Mouse (Mus musculus): ENCODE data around the gene Myo6. TPM values are rescaled to one million over a fixed set of nuclear protein-coding genes. Genes with fewer than 3 reads are reported as not detected.

Myo6 gene
- polyA plus RNA-seq, 1 experiment from 2014 or later = 15.2 TPM

- Histone ChIP-seq H3K27ac (replicated peaks in 1 of 2; ENCODE audit: control insufficient read depth in 1 of 2, insufficient read depth in 1 of 2, low read depth in 2 of 2, low read length in 2 of 2) (no peak overlapping the region), H3K27me3 (ENCODE audit: control insufficient read depth, insufficient read depth, low read length) (no peaks in the 10 kb centered on the region), H3K36me3 (ENCODE audit: control insufficient read depth, insufficient read depth, low read length) (no peaks in the 10 kb centered on the region), H3K9ac (ENCODE audit: low read length) (no peak overlapping the region), H3K4me1 (ENCODE audit: control insufficient read depth in 2 of 2, insufficient read depth in 2 of 2, low read length in 2 of 2) (peaks cover 7 to 11% of the 10 kb centered on the region in 2 experiments), H3K9me3 (ENCODE audit: control insufficient read depth, low read length) (no peaks in the 10 kb centered on the region), H3K4me2 (ENCODE audit: low read length) (no peak overlapping the region), H3K4me3 (ENCODE audit: control insufficient read depth in 1 of 2, insufficient read depth in 1 of 2, low read depth in 1 of 2, low read length in 2 of 2) (no peak overlapping the region)
- WGBS = 51% methylated on average over 1 of the region's 1 CpGs
- ATAC-seq (ENCODE audit: insufficient number of reproducible peaks, insufficient read depth, low FRiP score, low read depth) = no peak
Observed at GRCm38 (mm10) chr9:80181692-80182091, 16.9 kb downstream of the Myo6 start.

GRCm38 (mm10) chr9:80184138-80184537, 19.3 kb downstream of the Myo6 start:
- no peak overlapping the region for H3K9ac ChIP-seq (ENCODE audit: low read length)
- H3K36me3 ChIP-seq (ENCODE audit: control insufficient read depth, insufficient read depth, low read length) = no peaks in the 10 kb centered on the region
- H3K27me3 ChIP-seq (ENCODE audit: control insufficient read depth, insufficient read depth, low read length) = no peaks in the 10 kb centered on the region
- H3K27ac ChIP-seq (replicated peaks in 1 of 2; ENCODE audit: control insufficient read depth in 1 of 2, insufficient read depth in 1 of 2, low read depth in 2 of 2, low read length in 2 of 2) = no peak overlapping the region
- no peak for ATAC-seq (ENCODE audit: insufficient number of reproducible peaks, insufficient read depth, low FRiP score, low read depth)
- peaks cover 0 to 4% of the 10 kb centered on the region in 2 experiments; a peak in 1 of 4 replicates for H3K4me1 ChIP-seq (ENCODE audit: control insufficient read depth in 2 of 2, insufficient read depth in 2 of 2, low read length in 2 of 2)
- no peak overlapping the region for H3K4me2 ChIP-seq (ENCODE audit: low read length)
- H3K4me3 ChIP-seq (ENCODE audit: control insufficient read depth in 1 of 2, insufficient read depth in 1 of 2, low read depth in 1 of 2, low read length in 2 of 2) = no peak overlapping the region
- 88% methylated on average over 5 of the region's 5 CpGs for WGBS
- H3K9me3 ChIP-seq (ENCODE audit: control insufficient read depth, low read length) = no peaks in the 10 kb centered on the region

- peaks cover 0 to 4% of the 10 kb centered on the region in 2 experiments; a peak in 1 of 4 replicates for H3K4me1 ChIP-seq (ENCODE audit: control insufficient read depth in 2 of 2, insufficient read depth in 2 of 2, low read length in 2 of 2)
- no peaks in the 10 kb centered on the region for H3K36me3 ChIP-seq (ENCODE audit: control insufficient read depth, insufficient read depth, low read length)
- H3K9ac ChIP-seq (ENCODE audit: low read length) = no peak overlapping the region
- no peak for ATAC-seq (ENCODE audit: insufficient number of reproducible peaks, insufficient read depth, low FRiP score, low read depth)
- H3K4me3 ChIP-seq (ENCODE audit: control insufficient read depth in 1 of 2, insufficient read depth in 1 of 2, low read depth in 1 of 2, low read length in 2 of 2) = no peak overlapping the region
- H3K9me3 ChIP-seq (ENCODE audit: control insufficient read depth, low read length) = no peaks in the 10 kb centered on the region
- whole genome bisulfite sequencing = 45% methylated on average over 3 of the region's 3 CpGs
- no peak overlapping the region for H3K4me2 ChIP-seq (ENCODE audit: low read length)
- H3K27ac ChIP-seq (replicated peaks in 1 of 2; ENCODE audit: control insufficient read depth in 1 of 2, insufficient read depth in 1 of 2, low read depth in 2 of 2, low read length in 2 of 2) = no peak overlapping the region
- no peaks in the 10 kb centered on the region for H3K27me3 ChIP-seq (ENCODE audit: control insufficient read depth, insufficient read depth, low read length)
Observed at GRCm38 (mm10) chr9:80185737-80186136, 20.9 kb downstream of the Myo6 start.

- Histone ChIP-seq H3K4me2 (ENCODE audit: low read length) (no peak overlapping the region), H3K4me3 (ENCODE audit: control insufficient read depth in 1 of 2, insufficient read depth in 1 of 2, low read depth in 1 of 2, low read length in 2 of 2) (no peak overlapping the region), H3K4me1 (ENCODE audit: control insufficient read depth in 2 of 2, insufficient read depth in 2 of 2, low read length in 2 of 2) (no peaks in the 10 kb centered on the region; a peak in 1 of 4 replicates), H3K27ac (replicated peaks in 1 of 2; ENCODE audit: control insufficient read depth in 1 of 2, insufficient read depth in 1 of 2, low read depth in 2 of 2, low read length in 2 of 2) (no peak overlapping the region), H3K9me3 (ENCODE audit: control insufficient read depth, low read length) (no peaks in the 10 kb centered on the region), H3K36me3 (ENCODE audit: control insufficient read depth, insufficient read depth, low read length) (no peaks in the 10 kb centered on the region), H3K9ac (ENCODE audit: low read length) (no peak overlapping the region), H3K27me3 (ENCODE audit: control insufficient read depth, insufficient read depth, low read length) (no peaks in the 10 kb centered on the region)
- ATAC-seq (ENCODE audit: insufficient number of reproducible peaks, insufficient read depth, low FRiP score, low read depth) = no peak
- 92% methylated on average over 8 of the region's 8 CpGs for WGBS
Observed at GRCm38 (mm10) chr9:80186693-80187092, 21.9 kb downstream of the Myo6 start.

- 52% methylated on average over 5 of the region's 5 CpGs for WGBS
- H3K9ac ChIP-seq (ENCODE audit: low read length) = no peak overlapping the region
- no peak for ATAC-seq (ENCODE audit: insufficient number of reproducible peaks, insufficient read depth, low FRiP score, low read depth)
Observed at GRCm38 (mm10) chr9:80188324-80188893, 23.6 kb downstream of the Myo6 start.

GRCm38 (mm10) chr9:80191240-80191639, 26.4 kb downstream of the Myo6 start:
- no peak for ATAC-seq (ENCODE audit: insufficient number of reproducible peaks, insufficient read depth, low FRiP score, low read depth)

More at GRCm38 (mm10) chr9:80188324-80188893, 23.6 kb downstream of the Myo6 start:
- H3K36me3 ChIP-seq (ENCODE audit: control insufficient read depth, insufficient read depth, low read length) = no peaks in the 10 kb centered on the region
- H3K27me3 ChIP-seq (ENCODE audit: control insufficient read depth, insufficient read depth, low read length) = no peaks in the 10 kb centered on the region
- H3K4me2 ChIP-seq (ENCODE audit: low read length) = no peak overlapping the region
- H3K27ac ChIP-seq (replicated peaks in 1 of 2; ENCODE audit: control insufficient read depth in 1 of 2, insufficient read depth in 1 of 2, low read depth in 2 of 2, low read length in 2 of 2) = no peak overlapping the region
- H3K4me1 ChIP-seq (ENCODE audit: control insufficient read depth in 2 of 2, insufficient read depth in 2 of 2, low read length in 2 of 2) = peaks cover 5 to 13% of the 10 kb centered on the region in 2 experiments
- no peak overlapping the region for H3K4me3 ChIP-seq (ENCODE audit: control insufficient read depth in 1 of 2, insufficient read depth in 1 of 2, low read depth in 1 of 2, low read length in 2 of 2)
- no peaks in the 10 kb centered on the region for H3K9me3 ChIP-seq (ENCODE audit: control insufficient read depth, low read length)

GRCm38 (mm10) chr9:80192324-80192723, 27.5 kb downstream of the Myo6 start:
- Histone ChIP-seq H3K4me1 (ENCODE audit: control insufficient read depth in 2 of 2, insufficient read depth in 2 of 2, low read length in 2 of 2) (peaks cover 5 to 27% of the 10 kb centered on the region in 2 experiments), H3K4me3 (ENCODE audit: control insufficient read depth in 1 of 2, insufficient read depth in 1 of 2, low read depth in 1 of 2, low read length in 2 of 2) (no peak overlapping the region), H3K36me3 (ENCODE audit: control insufficient read depth, insufficient read depth, low read length) (no peaks in the 10 kb centered on the region), H3K9me3 (ENCODE audit: control insufficient read depth, low read length) (no peaks in the 10 kb centered on the region), H3K27ac (replicated peaks in 1 of 2; ENCODE audit: control insufficient read depth in 1 of 2, insufficient read depth in 1 of 2, low read depth in 2 of 2, low read length in 2 of 2) (peak overlapping the region in 1 of 2 experiments; percentile 62; a peak in 2 of 4 replicates), H3K4me2 (ENCODE audit: low read length) (peak overlapping the region; percentile 48), H3K27me3 (ENCODE audit: control insufficient read depth, insufficient read depth, low read length) (no peaks in the 10 kb centered on the region), H3K9ac (ENCODE audit: low read length) (no peak overlapping the region)
- WGBS = 51% methylated on average over 10 of the region's 10 CpGs
- ATAC-seq (ENCODE audit: insufficient number of reproducible peaks, insufficient read depth, low FRiP score, low read depth) = 0 out of 2 replicates have a peak, but pooled peaks have one; percentile 17

More at GRCm38 (mm10) chr9:80191240-80191639, 26.4 kb downstream of the Myo6 start:
- Histone ChIP-seq H3K36me3 (ENCODE audit: control insufficient read depth, insufficient read depth, low read length) (no peaks in the 10 kb centered on the region), H3K4me2 (ENCODE audit: low read length) (no peak overlapping the region), H3K4me3 (ENCODE audit: control insufficient read depth in 1 of 2, insufficient read depth in 1 of 2, low read depth in 1 of 2, low read length in 2 of 2) (no peak overlapping the region), H3K27ac (replicated peaks in 1 of 2; ENCODE audit: control insufficient read depth in 1 of 2, insufficient read depth in 1 of 2, low read depth in 2 of 2, low read length in 2 of 2) (no peak overlapping the region), H3K9me3 (ENCODE audit: control insufficient read depth, low read length) (no peaks in the 10 kb centered on the region), H3K4me1 (ENCODE audit: control insufficient read depth in 2 of 2, insufficient read depth in 2 of 2, low read length in 2 of 2) (peaks cover 5 to 22% of the 10 kb centered on the region in 2 experiments), H3K27me3 (ENCODE audit: control insufficient read depth, insufficient read depth, low read length) (no peaks in the 10 kb centered on the region), H3K9ac (ENCODE audit: low read length) (no peak overlapping the region)
- 85% methylated on average over 6 of the region's 6 CpGs for WGBS

GRCm38 (mm10) chr9:80194446-80194845, 29.6 kb downstream of the Myo6 start:
- 58% methylated on average over 6 of the region's 6 CpGs for WGBS
- Histone ChIP-seq H3K4me1 (ENCODE audit: control insufficient read depth in 2 of 2, insufficient read depth in 2 of 2, low read length in 2 of 2) (peaks cover 5 to 27% of the 10 kb centered on the region in 2 experiments), H3K9ac (ENCODE audit: low read length) (no peak overlapping the region), H3K27ac (replicated peaks in 1 of 2; ENCODE audit: control insufficient read depth in 1 of 2, insufficient read depth in 1 of 2, low read depth in 2 of 2, low read length in 2 of 2) (no peak overlapping the region), H3K4me2 (ENCODE audit: low read length) (no peak overlapping the region), H3K36me3 (ENCODE audit: control insufficient read depth, insufficient read depth, low read length) (no peaks in the 10 kb centered on the region), H3K9me3 (ENCODE audit: control insufficient read depth, low read length) (no peaks in the 10 kb centered on the region), H3K4me3 (ENCODE audit: control insufficient read depth in 1 of 2, insufficient read depth in 1 of 2, low read depth in 1 of 2, low read length in 2 of 2) (no peak overlapping the region), H3K27me3 (ENCODE audit: control insufficient read depth, insufficient read depth, low read length) (no peaks in the 10 kb centered on the region)
- ATAC-seq (ENCODE audit: insufficient number of reproducible peaks, insufficient read depth, low FRiP score, low read depth) = no peak
